Mouse (Mus musculus): ENCODE data around the gene Dennd1a.
"Not testable (repeated sequence)": the region's sequence is repeated elsewhere in the genome, so short reads cannot be mapped to it uniquely, and the experiment has no call there.

Gene Dennd1a

GRCm38 (mm10) chr2:37945598-37946336 lies 341.4 kb downstream of the Dennd1a start:
- no peak for DNase-seq

- DNase-seq, result no peak
These were observed 344.3 kb downstream of the Dennd1a start for GRCm38 (mm10) chr2:37942906-37943305.

GRCm38 (mm10) chr2:37941741-37942140 lies 345.4 kb downstream of the Dennd1a start:
- no peak for DNase-seq

DNA sequence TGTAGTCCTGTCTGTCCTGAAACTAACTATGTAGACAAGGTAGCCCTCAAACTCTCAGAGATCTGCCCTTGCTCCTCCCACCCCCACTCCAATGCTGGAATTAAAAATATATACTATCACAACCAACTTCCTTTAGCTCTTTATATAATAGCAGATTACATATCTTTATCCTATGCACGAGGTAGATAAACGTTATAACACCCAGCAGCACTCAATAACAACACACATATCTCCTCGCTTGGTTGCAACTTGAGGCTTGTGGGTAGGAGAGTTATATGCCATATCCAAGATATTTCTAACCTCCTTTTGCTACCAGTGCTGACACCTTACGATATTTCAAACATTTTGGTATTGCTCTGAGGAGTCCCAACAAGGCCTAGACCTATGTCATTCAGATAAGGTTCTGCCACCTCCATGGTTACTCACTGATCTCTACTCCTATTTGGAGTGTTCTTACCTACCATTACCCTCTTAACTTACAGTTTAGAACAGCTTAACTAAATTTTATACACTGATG lies 346.3 kb downstream of the Dennd1a start:
- no peak for DNase-seq

GRCm38 (mm10) chr2:37939997-37940396 lies 347.2 kb downstream of the Dennd1a start:
- DNase-seq, result no peak

- DNase-seq, result not testable (repeated sequence)
These were observed 350.3 kb downstream of the Dennd1a start for GRCm38 (mm10) chr2:37936922-37937321.

DNA sequence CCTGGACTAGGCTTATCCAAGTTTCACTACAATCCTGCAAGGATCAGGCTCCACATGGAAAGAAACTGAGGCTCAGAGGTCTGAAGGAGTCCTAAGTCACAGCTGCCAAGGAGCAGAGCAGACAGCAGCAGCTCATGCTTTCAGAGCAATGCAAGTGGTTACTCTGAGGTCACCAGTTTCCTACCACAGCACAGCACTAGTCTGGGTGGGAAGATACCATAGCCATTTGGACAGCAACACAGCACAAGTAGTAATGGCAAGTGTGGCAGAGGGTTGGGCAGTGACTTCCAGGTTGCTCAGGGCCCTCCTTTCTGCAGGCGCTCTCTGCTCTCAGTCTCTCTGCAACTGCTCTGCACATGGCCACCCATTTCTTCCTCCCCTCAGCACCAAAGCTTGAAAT lies 354.9 kb downstream of the Dennd1a start:
- DNase-seq, result no peak

GRCm38 (mm10) chr2:37931018-37931930 lies 355.9 kb downstream of the Dennd1a start:
- DNase-seq, result no peak

DNA sequence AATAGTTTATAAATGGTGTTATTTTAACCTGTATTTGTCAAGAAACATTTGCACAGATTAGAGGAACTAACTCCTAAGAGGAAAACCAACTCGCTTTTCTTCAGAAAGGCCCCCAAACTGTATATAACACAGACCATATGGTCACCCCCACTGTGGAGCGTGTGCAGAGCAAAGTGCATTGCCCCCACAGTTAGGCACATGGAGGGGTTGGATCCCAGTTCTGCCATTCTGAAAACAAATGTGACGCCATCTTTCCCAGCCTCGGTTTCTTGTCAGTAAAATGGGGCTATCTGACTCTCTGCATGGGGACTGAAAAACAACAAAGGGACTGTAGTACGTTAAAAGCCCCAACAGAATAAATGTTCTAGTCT lies 361.1 kb downstream of the Dennd1a start:
- no peak for DNase-seq

GRCm38 (mm10) chr2:37925413-37926132 lies 361.6 kb downstream of the Dennd1a start:
- DNase-seq, result peak; percentile 26

DNA sequence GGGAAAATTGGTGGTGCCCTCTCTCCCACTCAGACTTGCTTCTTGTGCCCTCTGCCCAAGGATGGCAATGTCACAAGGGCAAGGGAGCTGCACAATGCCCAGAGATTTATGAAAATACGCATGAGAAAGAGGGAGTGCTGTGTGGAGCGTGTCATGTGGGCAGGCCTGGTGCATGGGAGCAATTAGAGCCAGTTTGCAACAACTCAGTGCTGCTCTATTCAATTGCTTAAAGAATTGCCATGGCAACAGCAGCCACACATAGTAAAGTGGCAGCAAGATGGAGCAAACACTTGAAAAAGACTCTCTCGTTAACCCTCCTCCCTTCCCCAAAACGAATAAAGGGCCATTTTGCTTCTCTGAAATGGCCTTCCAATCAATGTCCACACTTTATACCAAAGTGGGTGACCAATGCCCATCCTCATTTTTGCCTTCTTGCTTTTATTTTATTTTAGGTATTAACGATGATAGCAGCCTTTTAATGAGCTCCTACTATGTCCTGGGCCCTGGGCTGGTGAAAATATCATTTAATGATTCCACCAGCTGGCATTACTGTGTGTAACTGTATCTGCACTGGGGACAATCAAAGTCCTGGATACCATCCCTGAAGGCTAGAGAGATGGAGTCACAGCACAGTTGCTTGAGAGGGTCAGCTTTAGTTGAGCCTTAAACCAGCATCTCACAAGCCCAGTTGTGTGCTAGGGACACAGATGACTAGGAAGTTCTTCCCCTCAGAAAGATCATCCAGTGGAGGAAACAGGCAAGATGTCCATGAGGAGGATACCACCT lies 378.3 kb downstream of the Dennd1a start:
- DNase-seq, result no peak

DNA sequence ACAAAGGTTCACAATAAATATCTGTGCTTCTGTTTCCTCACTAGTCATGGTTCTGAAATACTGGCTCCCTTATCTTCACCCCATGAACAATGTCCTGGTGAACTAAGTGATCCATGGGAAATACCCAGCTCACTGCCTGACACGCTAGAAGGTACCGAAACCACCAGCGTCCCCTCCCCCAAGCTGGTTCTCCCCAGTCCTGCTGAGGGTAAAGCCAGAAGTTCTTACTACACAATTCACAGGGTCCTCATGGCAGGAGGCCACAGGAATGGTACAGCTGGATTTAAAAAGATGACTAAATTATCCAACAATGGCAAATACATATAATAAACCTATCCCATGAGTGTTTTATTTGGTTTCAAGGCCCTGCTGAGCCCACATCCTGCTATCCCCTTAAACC lies 378.9 kb downstream of the Dennd1a start:
- DNase-seq, result no peak

DNA sequence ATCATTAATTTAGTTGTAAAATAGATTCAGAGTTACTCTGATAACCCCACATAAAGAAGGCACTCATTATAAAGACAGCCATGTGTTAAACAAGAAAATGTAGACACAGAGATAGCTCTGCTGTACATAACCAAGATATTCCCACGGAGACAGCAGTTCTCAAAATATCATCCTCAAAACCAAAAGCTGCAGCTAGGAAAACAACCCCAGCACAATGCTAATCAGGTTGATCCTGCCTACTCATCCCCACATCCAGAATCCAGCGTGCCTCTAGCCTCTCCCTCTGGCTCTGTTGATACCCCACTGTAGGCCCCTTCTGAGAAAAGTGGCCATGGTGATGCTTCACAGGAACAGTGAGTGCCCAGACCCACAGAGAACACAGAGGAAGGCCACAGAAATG lies 380.9 kb downstream of the Dennd1a start:
- DNase-seq, result no peak

GRCm38 (mm10) chr2:37903286-37903685 lies 383.9 kb downstream of the Dennd1a start:
- DNase-seq, result no peak

DNA sequence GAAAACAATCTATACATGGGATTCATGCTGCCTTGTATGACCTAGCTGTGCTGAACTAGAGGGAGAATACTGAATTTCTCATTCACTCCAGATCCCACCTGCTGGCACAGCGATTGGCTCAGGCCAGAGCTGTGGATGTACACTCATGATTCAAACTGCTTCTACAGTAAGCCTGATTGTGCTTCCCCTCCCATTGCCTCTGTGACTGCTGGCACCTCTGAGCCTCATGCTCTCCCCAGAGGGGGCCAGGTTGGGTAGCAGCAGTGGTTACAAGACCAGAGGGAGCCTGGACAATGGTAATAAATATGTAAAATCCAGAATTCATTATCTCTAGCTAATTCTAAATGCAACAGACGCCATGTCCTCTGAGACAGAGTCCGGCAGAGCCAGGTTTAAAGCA lies 404.0 kb downstream of the Dennd1a start:
- no peak for DNase-seq

DNA sequence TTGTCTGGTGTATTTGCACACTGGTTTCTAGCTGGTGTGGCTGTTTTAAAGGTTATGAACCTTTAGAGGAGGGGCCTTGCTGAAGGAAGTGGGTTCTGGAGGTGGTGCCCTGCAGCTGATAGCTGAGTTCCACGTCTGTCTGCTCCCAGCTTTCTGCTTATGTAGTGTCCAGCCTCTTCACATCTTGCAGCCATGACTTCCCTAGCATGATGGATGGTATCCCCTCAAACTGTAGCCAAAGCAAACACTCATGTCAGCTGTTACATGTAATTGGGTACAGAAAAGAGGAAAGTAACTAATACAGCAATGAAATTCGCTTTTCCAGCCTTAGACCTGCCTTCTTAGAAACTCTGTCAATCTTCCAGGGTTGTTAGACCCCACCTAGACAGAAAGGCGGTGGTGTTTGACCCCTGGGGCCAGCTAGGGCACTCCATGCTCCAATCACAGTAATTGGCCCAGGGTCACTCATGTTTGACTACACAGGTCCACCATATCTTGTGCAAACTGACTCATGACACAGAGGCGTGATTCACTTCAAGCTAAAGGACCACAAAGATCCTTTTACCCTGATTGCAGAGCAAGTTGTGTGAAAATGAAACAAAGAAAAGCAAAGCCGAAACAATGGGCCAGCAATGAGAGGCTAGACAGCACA lies 405.8 kb downstream of the Dennd1a start:
- no peak for DNase-seq

DNA sequence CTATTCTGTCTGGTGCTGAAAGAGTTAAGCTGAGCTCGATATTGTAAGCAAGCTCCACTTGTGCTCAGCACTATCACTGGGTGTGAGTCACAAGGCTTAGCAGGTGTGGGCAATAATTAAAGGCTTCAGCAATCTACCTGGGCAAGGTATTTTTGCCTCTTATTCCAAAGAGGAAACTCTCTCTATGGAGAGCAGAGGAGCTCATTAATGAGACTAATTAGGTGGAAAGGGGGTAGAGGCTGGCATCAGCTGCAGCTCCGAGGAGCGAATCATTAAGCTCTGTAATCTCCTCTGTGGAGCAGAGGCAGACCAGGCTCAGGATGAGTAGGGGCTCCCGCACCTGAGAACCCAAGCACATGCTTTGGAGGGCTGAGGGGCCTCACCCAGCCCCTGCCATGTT lies 407.5 kb downstream of the Dennd1a start:
- no peak for DNase-seq

- no peak for DNase-seq
These were observed 414.4 kb downstream of the Dennd1a start for GRCm38 (mm10) chr2:37872791-37873190.

DNA sequence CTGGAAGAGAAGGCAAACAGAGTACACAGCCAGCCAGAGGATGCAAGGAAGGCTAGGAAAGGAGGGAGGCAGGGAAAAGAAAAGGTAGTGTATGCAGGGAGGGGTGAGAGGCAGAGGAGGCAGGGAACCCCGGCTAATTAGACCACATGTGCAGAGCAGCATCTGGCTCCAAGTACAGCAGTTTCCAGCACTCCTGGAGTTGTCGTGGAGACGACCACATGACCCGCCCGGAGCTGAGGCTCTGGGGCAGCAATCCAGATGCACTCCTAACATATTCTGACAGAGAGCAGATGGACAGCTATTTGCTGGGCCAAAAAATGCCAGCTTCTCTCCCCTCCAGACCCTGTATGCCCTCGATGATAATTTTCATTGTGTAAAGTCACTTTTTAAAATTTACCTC lies 417.6 kb downstream of the Dennd1a start:
- no peak for DNase-seq

DNA sequence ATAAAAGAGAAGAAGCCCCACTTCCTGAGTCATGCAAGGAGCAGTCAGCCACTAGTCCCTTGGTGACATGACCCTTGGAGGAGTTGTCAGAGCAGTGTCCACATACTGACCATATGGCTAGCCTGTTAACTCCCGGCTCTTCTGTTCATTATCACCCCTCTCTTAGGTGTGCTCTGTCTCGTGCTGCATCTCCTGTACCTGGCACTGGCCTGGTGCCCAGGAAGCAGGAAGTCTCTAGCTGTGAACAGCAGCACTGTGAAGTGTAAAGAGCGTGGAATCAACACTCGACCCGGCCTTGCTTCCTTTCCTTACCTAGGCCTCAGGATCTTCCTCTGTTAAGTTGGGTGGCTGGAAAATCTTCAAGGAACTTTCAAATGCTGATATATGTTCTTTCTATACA lies 419.8 kb downstream of the Dennd1a start:
- DNase-seq, result no peak

DNA sequence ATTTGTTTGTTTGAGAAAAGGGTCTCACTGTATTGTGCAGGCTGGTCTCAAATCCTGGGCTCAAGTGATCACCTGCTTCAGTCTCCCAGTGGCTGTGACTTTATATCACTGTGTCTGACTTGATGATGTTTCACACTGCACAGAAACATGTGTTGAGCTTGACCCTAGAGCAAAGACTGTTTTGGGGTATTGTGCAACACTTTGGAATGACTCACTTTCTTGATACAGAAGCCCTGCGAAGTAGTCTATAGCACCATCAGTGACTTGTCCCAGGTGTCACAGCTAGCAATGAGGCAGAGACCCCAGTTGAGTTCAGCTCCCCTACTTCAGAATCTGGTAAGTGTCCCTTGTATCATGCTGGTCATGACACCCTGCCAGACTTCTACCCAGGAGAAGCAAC lies 429.7 kb downstream of the Dennd1a start:
- DNase-seq, result no peak

DNA sequence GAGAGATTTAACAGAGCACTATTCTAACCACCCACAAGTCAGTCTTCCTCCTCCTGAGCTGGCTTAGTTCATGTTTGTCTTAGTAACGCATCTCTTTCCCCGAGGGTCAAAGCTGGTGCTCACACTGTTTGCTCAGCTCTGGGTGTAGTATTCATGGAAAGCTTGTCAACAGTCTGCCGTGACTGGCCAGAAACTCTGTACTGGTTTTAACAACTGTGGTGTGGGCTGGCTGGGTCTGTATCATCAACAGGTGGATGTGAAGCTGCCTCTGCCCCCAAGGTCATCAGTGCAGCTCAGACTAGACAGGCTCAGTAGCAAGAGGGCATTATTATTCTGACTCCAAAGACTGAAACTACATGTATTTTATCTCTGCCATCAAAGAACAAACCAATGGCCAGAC lies 430.2 kb downstream of the Dennd1a start:
- no peak for DNase-seq

Data from liver (tissue).